Mouse (Mus musculus): ENCODE results near the gene Sertad1.

- no peak for TF ChIP-seq CTCF (conservative IDR thresholded peaks at IDR 0.05; ENCODE audit: insufficient read depth, insufficient read length, low read depth, low read length)
- TF ChIP-seq POLR2A (IDR thresholded peaks at IDR 0.05; ENCODE audit: low read depth, low read length) = no peak
Measured at GRCm38 (mm10) chr7:27493022-27493421, 6.3 kb downstream of the Sertad1 start.

Measured in kidney, adult 2 months (tissue).